Comparison of ENCODE assay signal across 9 mouse cellular contexts in genomic region chr2:29858748-29859473, GRCm38 (mm10). TPM values are rescaled to one million over a fixed set of nuclear protein-coding genes. Genes with fewer than 3 reads are reported as not detected.
DNase-seq lines count a peak whose midpoint lies in the region; ATAC-seq and TF ChIP-seq lines count a peak whose summit lies in the region.
"Had no signal": no experiment of that assay in that cellular context is flagged by ENCODE, and none has a peak within 500 bp of the region (broad histone marks: within the 10 kb centered on the region; RNA-seq: fewer than 3 reads in every experiment).

No protein-coding gene starts in this region.

- no peak for TF ChIP-seq EP300 in CH12.LX (IDR thresholded peaks at IDR 0.05; ENCODE audit: low read length)
- TF ChIP-seq EP300 in stomach, postnatal 0 days (optimal IDR thresholded peaks at IDR 0.05) = no peak

- peak; percentile 70 for TF ChIP-seq RAD21 in CH12.LX (IDR thresholded peaks at IDR 0.05; ENCODE audit: low read depth, low read length)

- TF ChIP-seq POLR2A in CH12.LX (IDR thresholded peaks at IDR 0.05; ENCODE audit: low read depth, low read length) = no peak
- TF ChIP-seq POLR2A in lung, adult 2 months (IDR thresholded peaks at IDR 0.05; ENCODE audit: borderline replicate concordance, extremely low read depth, low read depth, low read length) = no peak

- dilution Hi-C loops in CH12.LX (cut with MboI; ENCODE audit: extremely low pct_ligation_motif_present, extremely low pct_unique_long_range_greater_than_20kb, low sequenced_read_pairs) = no loop called here

- H3K9me3 ChIP-seq in intestine, embryonic 14.5 days (ENCODE audit: control insufficient read depth, low read length) = no peaks in the 10 kb centered on the region
- H3K9me3 ChIP-seq in intestine, embryonic 15.5 days = no peaks in the 10 kb centered on the region
- H3K9me3 ChIP-seq in CH12.LX (replicated peaks; ENCODE audit: low read length) = no peaks in the 10 kb centered on the region
- H3K9me3 ChIP-seq in hindbrain, embryonic 12.5 days (replicated peaks) = no peaks in the 10 kb centered on the region
- no peaks in the 10 kb centered on the region for H3K9me3 ChIP-seq in stomach, postnatal 0 days (ENCODE audit: control insufficient read depth, low read length)

- 7% methylated on average over 5 of the region's 5 CpGs for WGBS in intestine, embryonic 14.5 days
- 9% methylated on average over 5 of the region's 5 CpGs for WGBS in intestine, embryonic 15.5 days
- 13% methylated on average over 5 of the region's 5 CpGs for WGBS in hindbrain, embryonic 12.5 days
- WGBS in lung, adult 2 months = 7% methylated on average over 5 of the region's 5 CpGs
- 8% methylated on average over 5 of the region's 5 CpGs for WGBS in stomach, postnatal 0 days

- no peaks in the 10 kb centered on the region for H3K27me3 ChIP-seq in intestine, embryonic 14.5 days (replicated peaks; ENCODE audit: control insufficient read depth, insufficient read depth, low read length)
- peaks cover 6% of the 10 kb centered on the region; the same call in 1 of the 2 replicates for H3K27me3 ChIP-seq in intestine, embryonic 15.5 days (replicated peaks)
- H3K27me3 ChIP-seq in CH12.LX (replicated peaks) = peaks cover 8% of the 10 kb centered on the region
- no peaks in the 10 kb centered on the region for H3K27me3 ChIP-seq in hindbrain, embryonic 12.5 days
- no peaks in the 10 kb centered on the region; the same call in 1 of the 2 replicates for H3K27me3 ChIP-seq in stomach, postnatal 0 days (ENCODE audit: control insufficient read depth, insufficient read depth, low read length)

- no peak for ATAC-seq in intestine, embryonic 14.5 days (replicated peaks; ENCODE audit: low FRiP score, low TSS enrichment, low read depth)
- ATAC-seq in intestine, embryonic 15.5 days = no peak
- peak; percentile 21 for ATAC-seq in hindbrain, embryonic 12.5 days (ENCODE audit: low FRiP score)
- no peak for ATAC-seq in stomach, postnatal 0 days (ENCODE audit: low FRiP score, low TSS enrichment)
- ATAC-seq in inflammation-experienced regulatory T-cells, adult 6 months = no peak

- in situ Hi-C loops in CH12.LX (cut with MboI; ENCODE audit: low pct_ligation_motif_present, low pct_unique_long_range_greater_than_20kb, low sequenced_read_pairs) = loop anchor here (5.0 kb wide), 1 partner anchor 42 kb away; no protein-coding TSS in a partner anchor

- H3K4me2 ChIP-seq in intestine, embryonic 14.5 days (ENCODE audit: low read length) = no peak overlapping the region
- no peak overlapping the region for H3K4me2 ChIP-seq in intestine, embryonic 15.5 days (replicated peaks)
- no peak overlapping the region for H3K4me2 ChIP-seq in CH12.LX (ENCODE audit: insufficient read depth, low read depth, poor library complexity, severe bottlenecking)
- no peak overlapping the region for H3K4me2 ChIP-seq in hindbrain, embryonic 12.5 days (replicated peaks)
- no peak overlapping the region for H3K4me2 ChIP-seq in stomach, postnatal 0 days (replicated peaks; ENCODE audit: low read depth)

- no peak overlapping the region for H3K27ac ChIP-seq in intestine, embryonic 14.5 days (ENCODE audit: low read depth)
- no peak overlapping the region for H3K27ac ChIP-seq in intestine, embryonic 15.5 days
- H3K27ac ChIP-seq in CH12.LX (ENCODE audit: insufficient read depth, low read depth) = no peak overlapping the region
- peak overlapping the region; percentile 52; the same call in 1 of the 2 replicates for H3K27ac ChIP-seq in hindbrain, embryonic 12.5 days
- no peak overlapping the region for H3K27ac ChIP-seq in stomach, postnatal 0 days (replicated peaks)

- no peaks in the 10 kb centered on the region for H3K36me3 ChIP-seq in intestine, embryonic 14.5 days (ENCODE audit: control insufficient read depth, insufficient read depth, low read length)
- H3K36me3 ChIP-seq in intestine, embryonic 15.5 days = no peaks in the 10 kb centered on the region
- H3K36me3 ChIP-seq in CH12.LX (replicated peaks in 1 of 2; ENCODE audit: control insufficient read depth in 1 of 2, insufficient read depth in 1 of 2, low read length in 1 of 2) = no peaks in the 10 kb centered on the region
- H3K36me3 ChIP-seq in hindbrain, embryonic 12.5 days = no peaks in the 10 kb centered on the region
- H3K36me3 ChIP-seq in stomach, postnatal 0 days (ENCODE audit: control insufficient read depth, insufficient read depth, low read length) = no peaks in the 10 kb centered on the region

- H3K4me3 ChIP-seq in intestine, embryonic 14.5 days (ENCODE audit: low read depth, low read length) = no peak overlapping the region
- no peak overlapping the region for H3K4me3 ChIP-seq in intestine, embryonic 15.5 days (replicated peaks)
- no peak overlapping the region for H3K4me3 ChIP-seq in CH12.LX (replicated peaks in 1 of 3; ENCODE audit: low read depth in 2 of 3, low read length in 2 of 3, poor library complexity in 1 of 3)
- H3K4me3 ChIP-seq in hindbrain, embryonic 12.5 days = no peak overlapping the region
- no peak overlapping the region for H3K4me3 ChIP-seq in lung, adult 2 months (replicated peaks; ENCODE audit: extremely low read depth, low read depth, low read length)
- H3K4me3 ChIP-seq in stomach, postnatal 0 days (ENCODE audit: low read depth, low read length) = no peak overlapping the region
- H3K4me3 ChIP-seq: erythroblast, embryonic 14.5 days had no signal

- H3K79me2 ChIP-seq in CH12.LX (replicated peaks; ENCODE audit: control insufficient read depth, extremely low read depth, insufficient read depth, poor library complexity, severe bottlenecking) = no peaks in the 10 kb centered on the region

- no peaks in the 10 kb centered on the region for H3K4me1 ChIP-seq in intestine, embryonic 14.5 days (replicated peaks; ENCODE audit: control insufficient read depth, insufficient read depth, low read length)
- H3K4me1 ChIP-seq in intestine, embryonic 15.5 days (replicated peaks) = no peaks in the 10 kb centered on the region
- H3K4me1 ChIP-seq in CH12.LX (ENCODE audit: control insufficient read depth in 1 of 2, insufficient read depth in 2 of 2) = peaks cover 0 to 3% of the 10 kb centered on the region in 2 experiments; a peak in 1 of 4 replicates
- H3K4me1 ChIP-seq in hindbrain, embryonic 12.5 days = peaks cover 46% of the 10 kb centered on the region
- H3K4me1 ChIP-seq in lung, adult 2 months (ENCODE audit: control insufficient read depth, insufficient read depth, low read length) = no peaks in the 10 kb centered on the region
- H3K4me1 ChIP-seq in stomach, postnatal 0 days (replicated peaks; ENCODE audit: control insufficient read depth, insufficient read depth) = no peaks in the 10 kb centered on the region

- H3K9ac ChIP-seq in intestine, embryonic 14.5 days (ENCODE audit: low read length) = no peak overlapping the region
- no peak overlapping the region for H3K9ac ChIP-seq in intestine, embryonic 15.5 days
- no peak overlapping the region for H3K9ac ChIP-seq in CH12.LX (ENCODE audit: insufficient read depth, low read depth)
- 0 out of 2 replicates have a peak overlapping the region, but pooled peaks have one; percentile 18 for H3K9ac ChIP-seq in hindbrain, embryonic 12.5 days
- H3K9ac ChIP-seq in stomach, postnatal 0 days (ENCODE audit: low read length) = no peak overlapping the region

- peak; percentile 75 for DNase-seq in intestine, embryonic 14.5 days (ENCODE audit: low spot score)
- peak; percentile 38 for DNase-seq in CH12.LX (ENCODE audit: extremely low read depth)
- peak; percentile 82 for DNase-seq in R1 (ENCODE audit: low read depth, low spot score)
- DNase-seq in lung, adult 2 months = peak; percentile 47
- peak; percentile 53 for DNase-seq in stomach, postnatal 0 days (ENCODE audit: low spot score)

- TF ChIP-seq CTCF in CH12.LX (conservative IDR thresholded peaks at IDR 0.05 in 1 of 2, IDR thresholded peaks at IDR 0.05 in 1 of 2; ENCODE audit: low read depth in 2 of 2, low read length in 2 of 2) = peak; percentile 59 to 78; a peak in 3 of 4 replicates
- TF ChIP-seq CTCF in lung, adult 2 months (IDR thresholded peaks at IDR 0.05; ENCODE audit: insufficient read depth, low read length) = peak; percentile 74
- peak; percentile 83 for TF ChIP-seq CTCF in stomach, postnatal 0 days (IDR thresholded peaks at IDR 0.05; ENCODE audit: low read depth)

RNA-seq across cellular contexts. Expression of gene Cercam, which starts 10.1 kb away (rescaled TPM):
- polyA plus RNA-seq in intestine, embryonic 14.5 days (2014; fragmentation: Nextera tagmentation; extraction: Ambion mirVana) = 20.2 and 22.4 TPM in 2 replicates
- 23.7 and 24.2 TPM in 2 replicates for polyA plus RNA-seq in intestine, embryonic 15.5 days (2015; fragmentation: Nextera tagmentation; extraction: Ambion mirVana)
- 6.1 and 6.3 TPM in 2 replicates for total RNA-seq in CH12.LX (2012; rRNA removed)
- total RNA-seq in CH12.LX (2014; rRNA removed) = 2.5 and 3.0 TPM in 2 replicates
- polyA plus RNA-seq in CH12.LX (2012; ENCODE audit: insufficient read length, low read depth) = 3.5 and 3.7 TPM in 2 replicates
- polyA plus RNA-seq in hindbrain, embryonic 12.5 days (2016; fragmentation: Nextera tagmentation; extraction: Ambion mirVana) = 28.5 and 30.2 TPM in 2 replicates
- polyA plus RNA-seq in lung, adult 2 months (2012; rRNA removed) = 8.4 and 9.5 TPM in 2 replicates
- polyA plus RNA-seq in stomach, postnatal 0 days (2015; fragmentation: Nextera tagmentation; extraction: Ambion mirVana) = 17.7 and 18.7 TPM in 2 replicates
- 1 to 10 TPM in 1 of 3 experiments, under 1 TPM in 2; 0.46 to 3.9 (median 0.59) TPM for polyA plus RNA-seq in inflammation-experienced regulatory T-cells, adult 6 months (2017; shearing (Covaris generic))

RNA-seq across cellular contexts. Expression of gene Odf2, which starts 30.1 kb away (rescaled TPM):
- polyA plus RNA-seq in intestine, embryonic 14.5 days (2014; fragmentation: Nextera tagmentation; extraction: Ambion mirVana) = 50.0 and 64.3 TPM in 2 replicates
- 43.0 and 44.9 TPM in 2 replicates for polyA plus RNA-seq in intestine, embryonic 15.5 days (2015; fragmentation: Nextera tagmentation; extraction: Ambion mirVana)
- 43.7 and 48.6 TPM in 2 replicates for total RNA-seq in CH12.LX (2012; rRNA removed)
- 35.4 and 44.4 TPM in 2 replicates for total RNA-seq in CH12.LX (2014; rRNA removed)
- 54.6 and 59.5 TPM in 2 replicates for polyA plus RNA-seq in CH12.LX (2012; ENCODE audit: insufficient read length, low read depth)
- polyA plus RNA-seq in hindbrain, embryonic 12.5 days (2016; fragmentation: Nextera tagmentation; extraction: Ambion mirVana) = 87.9 and 97.0 TPM in 2 replicates
- polyA plus RNA-seq in lung, adult 2 months (2012; rRNA removed) = 27.3 and 35.5 TPM in 2 replicates
- polyA plus RNA-seq in stomach, postnatal 0 days (2015; fragmentation: Nextera tagmentation; extraction: Ambion mirVana) = 20.5 and 22.6 TPM in 2 replicates
- polyA plus RNA-seq in inflammation-experienced regulatory T-cells, adult 6 months (2017; shearing (Covaris generic)) = 10 to 100 TPM; 47.8 to 56.0 (median 52.8) TPM

RNA-seq across cellular contexts. Expression of gene Urm1, which starts 39.0 kb away (rescaled TPM):
- 26.7 and 26.9 TPM in 2 replicates for polyA plus RNA-seq in intestine, embryonic 14.5 days (2014; fragmentation: Nextera tagmentation; extraction: Ambion mirVana)
- polyA plus RNA-seq in intestine, embryonic 15.5 days (2015; fragmentation: Nextera tagmentation; extraction: Ambion mirVana) = 23.8 and 26.4 TPM in 2 replicates
- 31.9 and 33.8 TPM in 2 replicates for total RNA-seq in CH12.LX (2012; rRNA removed)
- total RNA-seq in CH12.LX (2014; rRNA removed) = 29.2 and 30.6 TPM in 2 replicates
- polyA plus RNA-seq in CH12.LX (2012; ENCODE audit: insufficient read length, low read depth) = 25.6 and 37.1 TPM in 2 replicates
- 16.4 and 19.5 TPM in 2 replicates for polyA plus RNA-seq in hindbrain, embryonic 12.5 days (2016; fragmentation: Nextera tagmentation; extraction: Ambion mirVana)
- polyA plus RNA-seq in lung, adult 2 months (2012; rRNA removed) = 40.1 and 46.6 TPM in 2 replicates
- 15.9 and 16.2 TPM in 2 replicates for polyA plus RNA-seq in stomach, postnatal 0 days (2015; fragmentation: Nextera tagmentation; extraction: Ambion mirVana)
- polyA plus RNA-seq in inflammation-experienced regulatory T-cells, adult 6 months (2017; shearing (Covaris generic)) = 10 to 100 TPM; 18.3 to 22.8 (median 22.5) TPM

RNA-seq across cellular contexts. Expression of gene Slc27a4, which starts 56.5 kb away (rescaled TPM):
- polyA plus RNA-seq in intestine, embryonic 14.5 days (2014; fragmentation: Nextera tagmentation; extraction: Ambion mirVana) = 16.0 and 16.2 TPM in 2 replicates
- polyA plus RNA-seq in intestine, embryonic 15.5 days (2015; fragmentation: Nextera tagmentation; extraction: Ambion mirVana) = 31.8 and 35.2 TPM in 2 replicates
- total RNA-seq in CH12.LX (2012; rRNA removed) = 8.9 and 11.3 TPM in 2 replicates
- 3.6 and 4.8 TPM in 2 replicates for total RNA-seq in CH12.LX (2014; rRNA removed)
- polyA plus RNA-seq in CH12.LX (2012; ENCODE audit: insufficient read length, low read depth) = 4.7 and 4.9 TPM in 2 replicates
- polyA plus RNA-seq in hindbrain, embryonic 12.5 days (2016; fragmentation: Nextera tagmentation; extraction: Ambion mirVana) = 28.3 and 29.3 TPM in 2 replicates
- 29.0 and 37.1 TPM in 2 replicates for polyA plus RNA-seq in lung, adult 2 months (2012; rRNA removed)
- 34.0 and 36.4 TPM in 2 replicates for polyA plus RNA-seq in stomach, postnatal 0 days (2015; fragmentation: Nextera tagmentation; extraction: Ambion mirVana)
- polyA plus RNA-seq in inflammation-experienced regulatory T-cells, adult 6 months (2017; shearing (Covaris generic)) = 1 to 10 TPM; 1.2 to 3.7 (median 2.3) TPM
